Mouse (Mus musculus) kidney, postnatal 0 days (tissue): ENCODE measurements at regions not wholly inside any gene's neighbourhood (a gene's known extent, or its start where the extent isn't known, plus 50 kb on each side); places are given as distances from the start of the nearest gene placed in this dataset.

Source experiments
- ATAC-seq: fragments of 200-750 bp; cut with Nextera tagmentation; replicated peaks from 2 replicates; pipeline ENCODE4 v1.8.0; 2017; ENCODE audit warnings: low read depth, moderate number of reproducible peaks, moderate TSS enrichment, moderate library complexity; ENCODE audit not compliant: low FRiP score
- DNase-seq: peaks from one replicate; pipeline ENCODE4 v3.0.0-alpha.2; 2016; ENCODE audit warnings: low spot score
- H3K27ac ChIP-seq: fragments of 300-500 bp; sonication (generic); 2 replicates; pipeline ENCODE4 v1.5.1; 2014; ENCODE audit warnings: mild to moderate bottlenecking
- H3K27me3 ChIP-seq: fragments of 300-500 bp; sonication (generic); 2 replicates; pipeline ENCODE4 v1.6.1; 2014; ENCODE audit warnings: low read length, mixed read lengths; ENCODE audit not compliant: insufficient read depth
- H3K36me3 ChIP-seq: fragments of 300-500 bp; sonication (generic); 2 replicates; pipeline ENCODE4 v1.6.1; 2014; ENCODE audit warnings: low read length, mixed read lengths; ENCODE audit not compliant: insufficient read depth
- H3K4me1 ChIP-seq: fragments of 300-500 bp; sonication (generic); replicated peaks from 2 replicates; pipeline ENCODE4 v1.6.1; 2014; ENCODE audit warnings: antibody characterized with exemption, low read length, mixed read lengths; ENCODE audit not compliant: insufficient read depth
- H3K4me2 ChIP-seq: fragments of 300-500 bp; sonication (generic); 2 replicates; pipeline ENCODE4 v1.6.1; 2014; ENCODE audit warnings: mild to moderate bottlenecking, low read length, moderate library complexity, mixed read lengths
- H3K4me3 ChIP-seq: fragments of 300-500 bp; sonication (generic); replicated peaks from 2 replicates; pipeline ENCODE4 v1.5.1; 2014; ENCODE audit warnings: low read depth, low read length
- H3K9ac ChIP-seq: fragments of 300-500 bp; sonication (generic); 2 replicates; pipeline ENCODE4 v1.6.1; 2014; ENCODE audit warnings: low read depth, low read length
- H3K9me3 ChIP-seq: fragments of 300-500 bp; sonication (generic); replicated peaks from 2 replicates; pipeline ENCODE4 v1.6.1; 2016; ENCODE audit warnings: low read length, inconsistent platforms, mixed read lengths
- CTCF ChIP-seq: IDR thresholded peaks from 2 replicates; pipeline ENCODE4 v1.5.1; 2016; ENCODE audit warnings: antibody characterized with exemption, low read depth, mild to moderate bottlenecking, moderate library complexity
- WGBS: fragments of 180-500 bp; shearing (Covaris S2); extraction: QIAGEN DNeasy Blood & Tissue Kit; methylation state at CpG from one replicate; pipeline ENCODE4 v1.1.7; 2014; 5-methylcytosine and 5-hydroxymethylcytosine counted together

- DNase-seq = no peak
- H3K4me2 ChIP-seq = no peak overlapping the region
- no peak overlapping the region for H3K4me3 ChIP-seq
- no peak overlapping the region for H3K9ac ChIP-seq
- WGBS = 40% methylated on average over 2 of the region's 2 CpGs
- no peak for ATAC-seq
- no peak overlapping the region for H3K27ac ChIP-seq
- no peak for TF ChIP-seq CTCF
- no peaks in the 10 kb centered on the region for H3K9me3 ChIP-seq
- H3K4me1 ChIP-seq = no peaks in the 10 kb centered on the region
- no peaks in the 10 kb centered on the region for H3K27me3 ChIP-seq
- H3K36me3 ChIP-seq = no peaks in the 10 kb centered on the region
Measured at GRCm38 (mm10) chr15:42872491-42872890, 2738.3 kb downstream of the 9330182O14Rik start.

GRCm38 (mm10) chr15:42894611-42895010 is 2760.4 kb downstream of the 9330182O14Rik start:
- no peak overlapping the region for H3K4me2 ChIP-seq
- TF ChIP-seq CTCF = no peak
- WGBS = 89% methylated on average over 1 of the region's 1 CpGs
- H3K9ac ChIP-seq = no peak overlapping the region
- H3K9me3 ChIP-seq = no peaks in the 10 kb centered on the region
- no peaks in the 10 kb centered on the region for H3K36me3 ChIP-seq
- no peak overlapping the region for H3K4me3 ChIP-seq
- no peaks in the 10 kb centered on the region for H3K4me1 ChIP-seq
- DNase-seq (no peak), ATAC-seq (no peak)
- H3K27me3 ChIP-seq = no peaks in the 10 kb centered on the region
- no peak overlapping the region for H3K27ac ChIP-seq

GRCm38 (mm10) chr15:42900056-42900455 is 2765.9 kb downstream of the 9330182O14Rik start:
- ATAC-seq (no peak), DNase-seq (no peak)
- Histone ChIP-seq H3K9me3 (no peaks in the 10 kb centered on the region), H3K4me1 (no peaks in the 10 kb centered on the region), H3K27me3 (no peaks in the 10 kb centered on the region), H3K27ac (no peak overlapping the region), H3K4me3 (no peak overlapping the region), H3K9ac (no peak overlapping the region), H3K36me3 (no peaks in the 10 kb centered on the region), H3K4me2 (no peak overlapping the region)
- 84% methylated on average over 7 of the region's 7 CpGs for WGBS
- TF ChIP-seq CTCF = no peak

- H3K4me2 ChIP-seq = no peak overlapping the region
- H3K4me1 ChIP-seq = no peaks in the 10 kb centered on the region
- DNase-seq (no peak), ATAC-seq (no peak)
- no peaks in the 10 kb centered on the region for H3K36me3 ChIP-seq
- TF ChIP-seq CTCF = no peak
- no peak overlapping the region for H3K9ac ChIP-seq
- H3K4me3 ChIP-seq = no peak overlapping the region
- H3K27ac ChIP-seq = no peak overlapping the region
- no peaks in the 10 kb centered on the region for H3K27me3 ChIP-seq
- WGBS = 84% methylated on average over 3 of the region's 3 CpGs
- H3K9me3 ChIP-seq = no peaks in the 10 kb centered on the region
Measured at GRCm38 (mm10) chr15:42901782-42902181, 2767.6 kb downstream of the 9330182O14Rik start.

GRCm38 (mm10) chr15:42911357-42911756 is 2777.2 kb downstream of the 9330182O14Rik start:
- no peak overlapping the region for H3K4me3 ChIP-seq
- no peak for DNase-seq
- no peak for ATAC-seq
- 83% methylated on average over 2 of the region's 2 CpGs for WGBS
- H3K36me3 ChIP-seq = no peaks in the 10 kb centered on the region
- TF ChIP-seq CTCF = no peak
- H3K27me3 ChIP-seq = no peaks in the 10 kb centered on the region
- H3K4me2 ChIP-seq = no peak overlapping the region
- H3K27ac ChIP-seq = no peak overlapping the region
- no peaks in the 10 kb centered on the region for H3K9me3 ChIP-seq
- H3K9ac ChIP-seq = no peak overlapping the region
- no peaks in the 10 kb centered on the region for H3K4me1 ChIP-seq

- DNase-seq (no peak), ATAC-seq (no peak)
- no peaks in the 10 kb centered on the region for H3K36me3 ChIP-seq
- 72% methylated on average over 4 of the region's 4 CpGs for WGBS
- TF ChIP-seq CTCF = no peak
- H3K9ac ChIP-seq = no peak overlapping the region
- no peaks in the 10 kb centered on the region for H3K4me1 ChIP-seq
- H3K9me3 ChIP-seq = no peaks in the 10 kb centered on the region
- H3K4me3 ChIP-seq = no peak overlapping the region
- no peaks in the 10 kb centered on the region for H3K27me3 ChIP-seq
- H3K27ac ChIP-seq = no peak overlapping the region
- no peak overlapping the region for H3K4me2 ChIP-seq
Measured at GRCm38 (mm10) chr15:42912880-42913279, 2778.7 kb downstream of the 9330182O14Rik start.

- no peaks in the 10 kb centered on the region for H3K36me3 ChIP-seq
- 56% methylated on average over 2 of the region's 2 CpGs for WGBS
Measured at GRCm38 (mm10) chr15:42913285-42913684, 2779.1 kb downstream of the 9330182O14Rik start.

More at GRCm38 (mm10) chr15:42913285-42913684, 2779.1 kb downstream of the 9330182O14Rik start:
- H3K27ac ChIP-seq = no peak overlapping the region
- DNase-seq = no peak
- H3K4me1 ChIP-seq = no peaks in the 10 kb centered on the region
- H3K27me3 ChIP-seq = no peaks in the 10 kb centered on the region
- no peak for TF ChIP-seq CTCF
- no peak overlapping the region for H3K4me2 ChIP-seq
- H3K9me3 ChIP-seq = no peaks in the 10 kb centered on the region
- no peak overlapping the region for H3K9ac ChIP-seq
- ATAC-seq = no peak
- no peak overlapping the region for H3K4me3 ChIP-seq
